Mouse (Mus musculus) R1 (cell line): ENCODE measurements at regions not wholly inside any gene's neighbourhood (a gene's known extent, or its start where the extent isn't known, plus 50 kb on each side); places are given as distances from the start of the nearest gene placed in this dataset.

ENCODE experiments used
- DNase-seq: peaks from one replicate; pipeline ENCODE4 v3.0.0-alpha.2; 2018; ENCODE audit warnings: low read depth, low spot score

- DNase-seq: peak; percentile 14
These were observed 67.8 kb downstream of the Olfr1505 start for GRCm38 (mm10) chr19:13980988-13981630.

GRCm38 (mm10) chr19:13982823-13983222 lies 69.5 kb downstream of the Olfr1505 start:
- DNase-seq: no peak
